Mouse (Mus musculus): ENCODE data around the gene Cphx3.
"Not testable (repeated sequence)": the region's sequence is repeated elsewhere in the genome, so short reads cannot be mapped to it uniquely, and the experiment has no call there.

The Cphx3 gene

DNA sequence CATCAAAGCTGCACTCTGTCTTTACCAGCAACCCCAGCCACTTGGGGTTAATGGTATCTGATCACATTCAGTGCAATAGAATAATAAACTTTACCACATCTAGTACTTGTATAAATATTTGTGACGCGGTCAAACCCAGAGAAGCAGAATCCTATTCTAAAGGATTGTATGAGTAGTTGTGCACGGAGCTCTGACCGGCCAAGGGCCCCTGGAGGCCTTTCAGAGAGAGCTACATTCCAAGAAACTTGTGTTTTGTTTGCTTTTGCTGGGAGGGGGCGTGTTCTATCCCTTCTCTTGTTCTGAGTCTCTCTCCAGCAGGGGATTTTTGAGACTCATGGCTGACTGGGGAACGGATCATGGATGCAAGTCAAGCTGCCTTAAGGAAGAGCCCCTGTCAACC is 92.9 kb downstream of the Cphx3 start:
- not testable (repeated sequence) for DNase-seq

DNA sequence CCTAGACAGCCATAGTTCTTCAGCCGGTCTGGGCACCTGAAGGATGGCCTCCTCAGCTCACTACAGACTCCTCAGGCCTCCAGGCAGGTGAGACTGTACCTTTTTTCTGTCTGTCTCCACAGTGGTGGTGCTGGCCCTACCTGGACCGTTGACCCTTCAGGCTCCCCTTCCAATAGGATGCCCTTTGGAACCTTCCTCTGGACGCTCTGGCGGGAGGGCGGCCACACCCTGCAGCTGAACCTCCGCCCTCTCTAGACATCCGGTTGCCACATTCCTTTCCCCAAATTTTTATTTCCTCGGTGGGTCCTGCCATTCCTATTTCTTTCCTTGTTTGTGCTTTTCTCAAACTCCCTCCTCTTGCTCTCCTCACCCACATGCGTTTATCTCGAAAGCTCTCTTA is 99.6 kb downstream of the Cphx3 start:
- not testable (repeated sequence) for DNase-seq

DNA sequence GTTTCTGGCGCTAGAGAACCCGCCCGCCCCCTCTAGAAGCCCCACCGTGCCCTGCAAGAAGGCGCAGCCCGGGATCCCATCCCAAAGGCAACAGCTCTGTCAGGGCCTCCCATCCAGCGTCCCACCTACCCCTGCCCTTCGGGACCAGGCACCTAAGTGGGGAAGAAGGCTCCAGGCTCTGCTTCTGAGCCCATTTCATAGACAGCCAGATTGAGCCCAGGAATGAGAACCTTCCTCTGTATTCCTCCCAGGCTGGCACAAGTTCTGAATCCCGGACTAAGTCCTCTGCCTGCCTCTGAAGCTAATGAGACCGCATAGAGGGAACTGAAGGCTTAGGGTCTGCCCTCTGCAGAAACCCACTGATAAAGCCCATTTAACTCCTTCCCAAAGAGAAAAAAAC is 100.3 kb downstream of the Cphx3 start, which contains the start of gene Plac9b:
Plac9b (minus strand) TSS at position 101 of the 400 bp plus-strand sequence.
- not testable (repeated sequence) for DNase-seq

DNA sequence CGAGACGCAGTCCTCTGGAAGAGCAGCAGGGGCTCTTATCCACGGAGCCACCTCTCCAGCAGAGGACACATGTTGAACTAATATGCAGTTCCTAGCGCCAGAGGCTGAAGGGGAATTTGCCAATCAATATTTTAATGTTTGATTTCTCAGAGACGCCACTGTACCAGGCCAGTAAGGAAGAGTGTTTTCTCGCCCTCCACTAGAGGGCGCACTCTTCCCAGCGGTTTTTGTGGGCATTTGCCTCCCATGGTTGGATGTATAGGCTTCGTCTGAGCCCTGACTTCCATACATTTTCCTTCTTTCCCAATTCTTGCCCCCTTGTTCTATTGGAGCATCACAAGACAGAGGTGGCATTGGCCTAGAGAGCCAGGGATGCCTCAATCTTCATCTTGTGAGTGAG is 104.5 kb downstream of the Cphx3 start:
- not testable (repeated sequence) for DNase-seq

DNA sequence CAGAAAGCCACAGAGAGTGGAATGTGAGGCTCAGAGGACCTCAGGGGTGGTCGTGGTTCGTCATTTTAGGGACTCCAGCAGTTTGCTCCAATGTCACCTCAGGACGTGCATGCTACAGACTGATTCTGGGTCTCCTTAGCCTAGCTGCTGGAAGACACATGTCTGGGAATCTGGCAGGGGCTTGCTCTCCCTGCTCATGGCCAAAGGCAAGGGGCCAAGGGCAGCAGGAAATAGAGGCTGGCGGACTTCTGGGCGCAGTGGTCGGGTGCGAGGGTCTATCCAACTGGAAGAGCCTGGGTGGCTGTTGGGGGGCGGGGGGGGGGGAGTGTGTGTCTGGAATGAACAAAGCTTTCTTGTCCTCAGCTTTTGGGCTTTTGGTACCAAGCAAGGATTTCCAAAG is 106.3 kb downstream of the Cphx3 start:
- not testable (repeated sequence) for DNase-seq

DNA sequence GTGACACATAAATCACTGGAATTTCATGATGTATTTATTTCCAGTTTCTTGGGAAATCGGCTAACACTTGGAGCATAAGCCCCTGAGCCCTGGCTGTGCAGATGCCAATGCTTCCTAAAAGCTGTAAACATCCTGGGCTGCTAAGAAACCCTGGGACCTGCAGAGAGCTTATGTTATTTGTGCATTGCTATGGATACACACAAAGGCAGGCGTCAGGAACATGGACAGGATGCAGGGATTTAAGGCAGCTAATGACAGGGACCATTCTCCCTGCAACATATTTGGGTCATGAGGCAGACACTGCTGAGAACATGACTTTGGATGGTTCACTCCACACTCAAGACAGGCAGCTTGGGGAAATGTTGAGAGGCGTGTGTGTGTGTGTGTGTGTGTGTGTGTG is 115.8 kb downstream of the Cphx3 start:
- DNase-seq, result not testable (repeated sequence)

DNA sequence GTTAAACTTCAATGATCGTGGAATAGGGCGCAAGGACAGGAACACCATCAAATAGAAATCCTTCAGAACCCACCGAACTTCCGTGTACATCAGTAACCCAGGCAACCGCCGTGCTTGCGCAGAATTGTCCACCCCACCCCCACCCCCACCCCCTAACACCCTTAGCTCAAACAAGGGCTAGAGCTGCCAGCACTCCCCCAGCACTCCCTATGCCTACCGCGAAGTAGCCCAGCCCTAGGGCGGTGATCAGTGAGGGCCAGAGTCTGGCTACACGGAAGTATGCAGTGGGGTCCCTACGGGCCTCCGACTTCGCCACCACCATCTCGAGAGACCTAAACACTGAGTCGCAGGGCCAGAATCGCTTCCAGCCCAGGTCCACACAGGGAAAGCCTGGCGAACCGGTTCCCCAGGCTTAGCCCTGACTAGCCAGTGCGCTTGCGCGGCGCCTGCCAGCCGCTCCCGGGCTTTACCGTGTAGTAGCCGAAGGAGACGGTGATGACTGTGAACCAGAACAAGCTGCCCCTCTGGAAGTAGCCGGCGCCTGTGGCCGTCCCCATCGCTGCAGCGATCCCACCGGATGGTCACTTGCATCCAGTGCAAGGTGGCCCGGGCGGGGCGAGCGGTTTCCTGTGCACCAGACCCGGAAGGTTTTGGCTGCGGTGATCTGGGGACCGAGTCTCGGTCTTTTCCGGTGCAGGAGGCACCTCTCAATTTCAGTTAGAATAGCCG is 124.3 kb downstream of the Cphx3 start:
- DNase-seq, result not testable (repeated sequence)

DNA sequence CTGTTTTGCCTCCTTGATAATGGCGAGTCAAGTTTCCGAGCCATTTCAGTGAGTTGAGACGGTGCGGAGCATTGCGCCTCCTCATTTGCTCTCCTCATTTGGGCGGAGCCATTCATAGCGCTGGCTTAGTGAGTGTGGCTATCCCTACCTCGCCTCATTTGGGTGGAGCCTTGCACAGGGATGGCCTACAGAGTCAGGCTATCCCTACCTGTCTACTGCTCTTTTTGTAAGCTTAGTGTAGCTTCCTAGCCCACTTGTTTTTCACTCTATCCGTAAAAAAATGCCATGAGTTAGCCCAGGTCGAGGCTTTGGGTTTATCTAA is 124.8 kb downstream of the Cphx3 start, which contains the start of gene Tmem254b:
Tmem254b (minus strand) TSS at position 116 of the 322 bp plus-strand sequence.
- DNase-seq, result not testable (repeated sequence)

DNA sequence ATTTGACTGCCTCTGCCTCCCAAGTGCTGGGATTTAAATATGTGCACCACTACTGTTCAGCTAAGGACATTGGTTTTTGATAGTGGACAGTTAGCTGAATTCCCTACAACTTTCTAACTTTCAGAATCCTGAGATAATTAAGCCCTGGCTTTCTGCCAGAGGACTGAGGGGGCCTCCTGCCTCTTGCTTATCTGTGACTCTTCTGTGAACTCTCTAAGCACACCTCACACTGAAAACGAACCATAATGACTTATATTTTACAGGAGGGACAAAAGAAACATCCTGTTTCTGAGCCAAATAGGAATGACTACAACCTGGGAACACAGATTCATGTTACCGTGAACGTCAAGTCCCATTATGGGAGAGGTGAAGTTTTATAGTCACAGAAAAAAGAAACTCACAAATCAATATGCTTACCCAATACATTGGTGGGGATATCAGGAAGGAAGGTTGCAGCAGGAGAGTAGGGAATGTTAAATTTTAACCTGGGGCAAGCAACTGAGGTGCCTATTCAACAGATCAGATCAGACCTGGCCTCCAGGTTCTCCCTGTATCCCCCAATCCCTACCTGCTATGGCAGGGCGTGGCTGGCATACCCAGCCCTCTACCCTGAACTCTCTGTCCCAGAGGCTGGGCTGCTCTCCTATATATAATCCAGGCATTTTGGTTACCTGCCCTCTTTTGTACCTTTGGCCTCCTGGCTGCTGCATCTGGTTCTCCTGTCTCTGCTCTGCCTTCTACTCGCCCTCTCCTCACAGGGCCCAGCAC is 134.3 kb downstream of the Cphx3 start:
- DNase-seq, result not testable (repeated sequence)

DNA sequence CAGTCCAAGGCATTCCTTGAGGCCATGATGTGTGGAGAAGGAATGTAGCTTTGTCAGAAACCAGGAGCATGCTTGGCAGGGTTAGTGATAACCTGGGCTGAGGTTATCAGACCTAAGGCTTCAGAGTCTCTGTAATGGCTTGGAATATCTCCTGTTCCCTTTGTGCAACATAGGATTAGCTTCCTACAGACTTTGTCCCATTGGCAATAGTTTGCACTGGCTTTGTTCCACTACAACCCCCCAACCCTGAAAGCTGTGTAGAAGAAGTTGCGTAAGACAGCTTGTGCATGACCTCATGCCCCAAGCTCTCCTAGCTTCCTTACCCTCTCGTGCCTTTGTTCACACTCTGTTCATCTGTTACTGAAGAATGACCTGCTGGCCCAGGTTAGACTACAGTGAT is 155.1 kb downstream of the Cphx3 start:
- DNase-seq, result not testable (repeated sequence)

DNA sequence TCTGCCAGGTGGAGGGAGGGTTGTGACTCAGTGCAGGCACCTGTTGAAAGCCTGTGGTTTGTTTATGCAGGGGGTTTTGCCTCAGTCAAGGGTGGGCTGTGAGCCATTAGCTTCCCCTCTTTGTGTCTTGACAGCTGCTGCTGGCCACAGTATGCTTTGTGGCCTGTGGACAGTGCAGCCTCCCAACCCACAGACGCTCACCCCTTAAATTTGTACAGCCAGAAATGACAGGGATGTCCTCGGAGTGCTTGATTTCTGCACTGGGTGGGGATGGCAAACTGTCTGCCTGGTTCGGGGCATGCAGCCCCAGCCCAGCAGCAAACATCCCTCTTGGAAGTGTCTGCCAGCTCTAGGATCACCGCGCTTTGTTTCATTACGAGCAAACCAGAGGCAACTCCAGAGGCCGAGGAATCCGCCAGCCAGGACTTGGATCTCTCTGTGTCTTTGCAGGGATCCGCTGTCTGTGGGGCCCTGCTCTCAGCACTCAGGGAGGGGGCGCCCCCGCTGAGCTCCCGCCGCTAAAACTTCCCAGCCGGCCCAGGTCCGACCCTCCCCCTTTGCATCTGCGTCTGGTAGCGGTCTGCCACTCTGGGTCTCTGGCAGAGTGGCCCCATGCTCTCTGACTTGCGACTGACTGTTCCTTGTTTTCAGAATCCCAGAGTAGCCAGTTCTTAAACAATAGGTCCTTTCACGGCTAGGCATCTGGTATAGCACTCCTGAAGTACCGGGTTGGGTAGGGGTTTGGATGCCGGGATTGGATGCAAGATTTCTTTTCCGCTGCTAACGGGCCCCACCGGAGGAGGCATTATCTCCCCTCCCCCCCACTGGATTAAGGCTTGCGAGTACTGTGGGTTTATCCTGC is 175.9 kb downstream of the Cphx3 start, which contains the start of gene Duxbl3:
Duxbl3 (plus strand) TSS at position 207 of the 862 bp plus-strand sequence.
- not testable (repeated sequence) for DNase-seq

DNA sequence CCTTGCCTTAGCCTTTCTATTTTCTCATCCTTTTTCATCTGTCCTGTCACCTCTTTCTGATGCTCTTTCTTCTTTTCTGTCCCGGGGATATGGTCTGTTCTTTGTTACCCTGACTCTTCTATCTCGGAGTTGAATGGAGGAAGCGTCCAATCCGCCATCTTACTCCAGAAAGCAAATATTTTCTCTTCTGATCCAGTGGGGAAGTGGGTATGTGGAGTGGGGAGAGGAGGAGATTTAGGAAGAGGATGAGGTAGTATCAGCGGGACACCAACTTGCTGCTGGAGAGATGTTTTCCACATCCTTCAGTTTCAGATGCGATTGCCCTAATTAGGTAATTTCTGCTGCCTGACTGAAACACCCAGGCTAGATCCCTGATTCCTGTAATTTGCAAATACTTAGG is 176.6 kb downstream of the Cphx3 start:
- DNase-seq, result not testable (repeated sequence)

Data from cerebellum, adult 18-20 months (tissue).